Mouse (Mus musculus) testis, adult 2 months (tissue): ENCODE measurements around the gene Cmas. TPM values are rescaled to one million over a fixed set of nuclear protein-coding genes. Genes with fewer than 3 reads are reported as not detected.
A peak's percentile ranks its signal among the peaks of the same experiment; 100 is the strongest.

ENCODE experiments used
- H3K27ac ChIP-seq: fragments of 200-500 bp; 2 replicates; pipeline ENCODE4 v1.5.1; 2012; ENCODE audit warnings: low read depth, low read length; ENCODE audit not compliant: control insufficient read depth, insufficient read depth
- H3K27me3 ChIP-seq: fragments of 200-500 bp; 2 replicates; pipeline ENCODE4 v1.6.1; 2012; ENCODE audit warnings: mild to moderate bottlenecking, low read length, moderate library complexity; ENCODE audit not compliant: control insufficient read depth, insufficient read depth
- H3K36me3 ChIP-seq: fragments of 200-500 bp; 2 replicates; pipeline ENCODE4 v1.6.1; 2012; ENCODE audit warnings: mild to moderate bottlenecking, low read length; ENCODE audit not compliant: control insufficient read depth, insufficient read depth
- H3K4me1 ChIP-seq: fragments of 200-500 bp; 2 replicates; pipeline ENCODE4 v1.6.1; 2012; ENCODE audit warnings: low read length; ENCODE audit not compliant: control insufficient read depth, insufficient read depth
- H3K4me3 ChIP-seq: fragments of 200-500 bp; 2 replicates; pipeline ENCODE4 v1.5.1; 2012; ENCODE audit warnings: low read depth, mild to moderate bottlenecking, low read length, moderate library complexity, mixed read lengths; ENCODE audit not compliant: control insufficient read depth
- CTCF ChIP-seq: fragments of 200-500 bp; IDR thresholded peaks from 2 replicates; pipeline ENCODE4 v1.5.1; 2012; ENCODE audit warnings: low read depth, mild to moderate bottlenecking, inconsistent platforms, low read length, moderate library complexity; ENCODE audit not compliant: control insufficient read depth, insufficient read depth, insufficient replicate concordance
- POLR2A ChIP-seq: fragments of 200-500 bp; IDR thresholded peaks from 2 replicates; pipeline ENCODE4 v1.6.1; 2012; ENCODE audit warnings: low read depth, mild to moderate bottlenecking, inconsistent platforms, low read length, moderate library complexity; ENCODE audit not compliant: control insufficient read depth
- polyA plus RNA-seq: library from polyadenylated mRNA; depleted of rRNA; stranded (reverse); fragments of >200 nt; gene quantifications from 2 replicates; pipeline ENCODE4 v1.2.3, GENCODE M21; 2012

Gene Cmas
- polyA plus RNA-seq, 1 experiment, result 14.8 TPM

DNA sequence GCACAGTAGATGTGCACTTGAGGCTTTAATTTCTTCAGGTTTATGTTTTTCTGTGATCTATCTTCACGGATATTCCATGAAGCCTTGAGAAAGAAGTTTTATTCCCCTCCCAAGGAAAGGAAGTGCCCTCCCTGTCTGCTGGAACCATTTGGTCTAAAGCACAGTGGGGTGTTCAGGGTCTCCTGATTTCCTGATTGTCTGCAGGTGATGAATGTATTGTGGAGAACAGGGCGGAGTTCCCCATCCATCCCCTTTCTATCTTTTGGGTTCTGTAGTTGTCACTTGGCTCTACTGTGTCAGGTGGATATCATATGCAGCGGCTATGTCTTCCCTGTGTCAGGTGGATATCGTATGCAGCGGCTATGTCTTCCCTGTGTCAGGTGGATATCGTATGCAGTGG is 14.7 kb upstream of the Cmas start:
- no peaks in the 10 kb centered on the region for H3K4me1 ChIP-seq
- no peak overlapping the region for H3K4me3 ChIP-seq
- no peak for TF ChIP-seq POLR2A
- no peak for TF ChIP-seq CTCF
- no peaks in the 10 kb centered on the region for H3K27me3 ChIP-seq
- H3K27ac ChIP-seq, result no peak overlapping the region
- no peaks in the 10 kb centered on the region for H3K36me3 ChIP-seq

DNA sequence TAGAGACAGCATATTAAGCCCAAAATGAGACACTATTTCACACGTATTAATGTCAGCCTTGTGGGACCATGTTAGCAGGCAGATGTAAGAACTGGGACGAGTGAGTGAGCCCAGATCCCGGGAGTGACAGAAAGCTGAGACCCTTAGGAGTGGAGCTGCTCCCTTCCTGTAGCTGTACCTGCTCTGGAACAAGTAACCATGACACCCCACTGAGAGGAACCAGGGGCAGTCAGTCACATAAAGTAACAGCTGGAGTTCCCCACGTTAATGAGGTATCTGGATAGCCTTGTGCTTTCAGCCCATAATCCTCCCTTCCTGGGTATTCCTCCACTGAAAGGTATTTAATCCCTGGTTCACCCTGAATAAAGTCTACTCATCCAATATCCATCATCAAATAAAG is 13.3 kb upstream of the Cmas start:
- Histone ChIP-seq H3K36me3 (no peaks in the 10 kb centered on the region), H3K4me3 (no peak overlapping the region), H3K27ac (no peak overlapping the region), H3K27me3 (no peaks in the 10 kb centered on the region), H3K4me1 (no peaks in the 10 kb centered on the region)
- no peak for TF ChIP-seq POLR2A
- TF ChIP-seq CTCF, result no peak

DNA sequence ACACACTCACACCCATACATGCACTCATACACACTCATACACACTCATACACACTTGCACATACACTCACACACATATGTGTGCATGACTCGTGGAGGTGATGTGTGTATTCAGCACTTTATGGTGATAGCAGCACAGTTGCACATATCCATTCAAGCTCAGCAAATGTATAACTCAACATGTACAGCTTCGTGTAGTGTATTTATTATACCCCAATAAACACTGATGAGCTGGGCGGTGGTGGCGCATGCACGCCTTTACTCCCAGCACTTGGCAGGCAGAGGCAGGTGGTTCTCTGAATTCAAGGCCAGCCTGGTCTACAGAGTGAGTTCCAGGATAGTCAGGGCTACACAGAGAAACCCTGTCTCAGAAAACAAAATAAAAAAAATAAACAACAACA is 11.0 kb upstream of the Cmas start:
- Histone ChIP-seq H3K27me3 (no peaks in the 10 kb centered on the region), H3K4me3 (no peak overlapping the region), H3K27ac (no peak overlapping the region), H3K4me1 (no peaks in the 10 kb centered on the region; the same call in 1 of the 2 replicates), H3K36me3 (no peaks in the 10 kb centered on the region)
- TF ChIP-seq POLR2A (no peak), CTCF (no peak)

DNA sequence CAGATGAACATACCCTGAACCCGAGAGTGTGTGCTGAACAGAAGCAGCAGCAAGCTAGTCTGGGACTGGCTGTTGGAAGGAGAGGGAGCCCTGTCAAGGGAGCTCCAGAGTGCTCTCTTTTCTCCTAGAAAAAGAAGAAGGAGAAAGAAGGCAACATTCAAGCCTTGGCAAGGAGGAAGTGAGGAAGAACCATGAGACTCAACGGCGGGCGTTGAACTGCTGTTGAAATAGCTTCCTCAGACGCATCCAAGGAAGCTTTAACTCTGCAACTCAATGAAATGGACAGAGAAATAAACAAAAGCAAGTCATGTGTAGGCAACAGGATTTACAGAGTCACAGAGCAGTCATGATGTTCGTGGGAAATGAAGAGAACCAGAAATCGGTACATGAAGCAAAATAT is 9.7 kb upstream of the Cmas start:
- H3K4me1 ChIP-seq, result no peaks in the 10 kb centered on the region; the same call in 1 of the 2 replicates
- 0 out of 2 replicates have a peak overlapping the region, but pooled peaks have one; percentile 36 for H3K27ac ChIP-seq
- H3K36me3 ChIP-seq, result no peaks in the 10 kb centered on the region
- TF ChIP-seq POLR2A, result no peak
- no peak for TF ChIP-seq CTCF
- H3K4me3 ChIP-seq, result no peak overlapping the region
- H3K27me3 ChIP-seq, result no peaks in the 10 kb centered on the region

DNA sequence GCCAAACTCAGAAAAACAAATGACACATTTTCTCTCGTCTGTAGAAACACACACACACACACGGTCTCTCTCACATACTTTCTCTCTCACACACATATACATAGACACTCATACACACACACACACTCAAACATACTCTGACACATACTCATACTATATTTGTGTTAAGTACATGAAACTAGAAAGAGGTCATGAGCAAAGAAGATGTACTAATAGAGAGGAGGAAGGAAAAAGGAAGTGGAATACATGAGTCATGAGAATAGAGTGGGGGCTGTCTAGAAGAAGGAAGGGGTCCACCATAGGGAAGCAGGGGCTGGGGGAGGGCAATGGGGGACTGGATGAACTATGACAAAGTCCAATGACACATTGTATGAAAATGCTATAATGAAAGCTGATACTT is 9.3 kb upstream of the Cmas start:
- H3K27ac ChIP-seq, result no peak overlapping the region
- H3K27me3 ChIP-seq, result no peaks in the 10 kb centered on the region
- TF ChIP-seq CTCF (no peak), POLR2A (no peak)
- H3K36me3 ChIP-seq, result no peaks in the 10 kb centered on the region
- H3K4me3 ChIP-seq, result no peak overlapping the region
- H3K4me1 ChIP-seq, result peaks cover 4% of the 10 kb centered on the region

DNA sequence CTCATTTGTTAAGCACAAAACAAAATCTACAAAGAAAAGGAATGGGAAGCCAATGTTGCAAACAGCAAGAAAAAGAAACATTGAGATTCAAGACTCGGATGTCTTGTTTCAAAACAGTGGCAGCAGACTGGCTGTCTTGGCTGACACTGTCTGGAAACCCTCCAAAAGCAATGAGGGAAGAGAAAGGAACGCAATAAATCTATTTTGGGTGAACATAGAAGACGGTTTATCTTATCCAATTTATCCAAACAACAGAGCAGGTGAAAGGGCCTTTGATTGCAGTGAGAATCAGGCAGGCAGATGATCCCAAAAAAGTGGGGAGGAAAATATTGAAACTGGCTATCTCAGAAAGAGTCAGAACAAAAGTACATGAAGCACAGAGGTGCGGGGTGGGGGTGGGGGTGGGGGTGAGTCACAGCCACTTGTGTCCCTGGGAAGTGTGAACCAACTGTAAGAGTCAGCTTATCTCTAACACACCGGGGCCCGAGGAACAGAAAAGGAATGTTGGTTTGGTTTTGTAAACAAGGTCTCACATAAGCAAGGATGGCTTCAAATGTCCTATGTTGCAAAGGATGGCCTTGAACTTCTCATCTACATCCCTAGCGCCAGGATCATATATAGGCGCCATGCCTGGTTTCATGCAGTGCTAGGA is 8.3 kb upstream of the Cmas start:
- H3K27me3 ChIP-seq, result no peaks in the 10 kb centered on the region
- TF ChIP-seq CTCF (no peak), POLR2A (no peak)
- no peaks in the 10 kb centered on the region for H3K36me3 ChIP-seq
- peaks cover 4% of the 10 kb centered on the region for H3K4me1 ChIP-seq
- H3K27ac ChIP-seq, result peak overlapping the region; percentile 53; the same call in 1 of the 2 replicates
- H3K4me3 ChIP-seq, result no peak overlapping the region

DNA sequence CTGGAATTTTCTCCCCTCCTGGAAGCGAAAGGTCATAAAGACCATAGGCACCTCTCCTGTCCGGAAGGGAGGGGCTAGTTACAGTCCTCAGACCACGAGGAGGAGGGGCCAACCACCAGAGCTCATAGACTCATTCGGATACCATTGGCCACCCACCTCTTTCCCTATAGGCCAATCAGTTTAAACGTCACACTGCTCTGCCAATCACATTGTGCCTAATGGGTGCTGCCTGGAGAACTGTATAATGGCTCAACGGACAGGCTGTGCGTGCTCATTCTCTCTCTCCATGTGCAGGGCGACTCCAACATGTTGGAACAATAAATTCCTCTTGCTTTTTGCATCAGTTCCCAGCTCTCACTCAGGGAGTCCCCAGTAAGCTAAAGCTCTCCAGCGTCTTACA is 5.1 kb upstream of the Cmas start:
- Histone ChIP-seq H3K27me3 (no peaks in the 10 kb centered on the region), H3K27ac (peak overlapping the region; percentile 15; the same call in 1 of the 2 replicates), H3K4me3 (no peak overlapping the region), H3K4me1 (peaks cover 4% of the 10 kb centered on the region), H3K36me3 (no peaks in the 10 kb centered on the region)
- TF ChIP-seq CTCF (no peak), POLR2A (no peak; the same call in 1 of the 2 replicates)
